Mouse (Mus musculus): ENCODE data around the gene Gjc2. TPM values are rescaled to one million over a fixed set of nuclear protein-coding genes. Genes with fewer than 3 reads are reported as not detected.

The Gjc2 gene
- polyA plus RNA-seq, 1 experiment from 2014 or later, result not detected

Other genes starting within 250 kb of the Gjc2 start
- gene Rnf187, start 244.3 kb downstream of the Gjc2 start, polyA plus RNA-seq (2014; fragmentation: Nextera tagmentation; extraction: Ambion mirVana), result 395 and 419 TPM in 2 replicates
- 108 and 114 TPM in 2 replicates for gene Hist3h2ba, start 234.3 kb downstream of the Gjc2 start, polyA plus RNA-seq (2014; fragmentation: Nextera tagmentation; extraction: Ambion mirVana)
- 71.2 and 75.2 TPM in 2 replicates for gene Hist3h2a, start 228.5 kb downstream of the Gjc2 start, polyA plus RNA-seq (2014; fragmentation: Nextera tagmentation; extraction: Ambion mirVana)
- 0.36 and 0.73 TPM in 2 replicates for gene Trim17, start 228.5 kb downstream of the Gjc2 start, polyA plus RNA-seq (2014; fragmentation: Nextera tagmentation; extraction: Ambion mirVana)
- gene Trim11, start 205.1 kb downstream of the Gjc2 start, polyA plus RNA-seq (2014; fragmentation: Nextera tagmentation; extraction: Ambion mirVana), result 15.7 and 18.2 TPM in 2 replicates
- 0.10 and 0.19 TPM in 2 replicates for gene Obscn, start 46.8 kb downstream of the Gjc2 start, polyA plus RNA-seq (2014; fragmentation: Nextera tagmentation; extraction: Ambion mirVana)
- gene Iba57, start 19.5 kb downstream of the Gjc2 start, polyA plus RNA-seq (2014; fragmentation: Nextera tagmentation; extraction: Ambion mirVana), result 2.0 and 2.6 TPM in 2 replicates
- 105 and 107 TPM in 2 replicates for gene Guk1, start 9.0 kb upstream of the Gjc2 start, polyA plus RNA-seq (2014; fragmentation: Nextera tagmentation; extraction: Ambion mirVana)
- 87.4 and 96.7 TPM in 2 replicates for gene Mrpl55, start 19.3 kb upstream of the Gjc2 start, polyA plus RNA-seq (2014; fragmentation: Nextera tagmentation; extraction: Ambion mirVana)
- gene 2310033P09Rik, start 25.1 kb upstream of the Gjc2 start, polyA plus RNA-seq (2014; fragmentation: Nextera tagmentation; extraction: Ambion mirVana), result 33.4 and 40.9 TPM in 2 replicates
- gene Arf1, start 45.1 kb upstream of the Gjc2 start, polyA plus RNA-seq (2014; fragmentation: Nextera tagmentation; extraction: Ambion mirVana), result 610 and 623 TPM in 2 replicates
- gene Wnt3a, start 107.5 kb upstream of the Gjc2 start, polyA plus RNA-seq (2014; fragmentation: Nextera tagmentation; extraction: Ambion mirVana), result 3.9 and 4.0 TPM in 2 replicates
- gene Wnt9a, start 123.7 kb upstream of the Gjc2 start, polyA plus RNA-seq (2014; fragmentation: Nextera tagmentation; extraction: Ambion mirVana), result 2.7 and 3.8 TPM in 2 replicates
- not detected in 2 replicates for gene Prss38, start 192.4 kb upstream of the Gjc2 start, polyA plus RNA-seq (2014; fragmentation: Nextera tagmentation; extraction: Ambion mirVana)